Mouse (Mus musculus) c-Kit-positive CD71-positive TER-119-positive erythroid progenitor cells, embryonic 14.5 days (primary cell): Measurements from ENCODE around the gene Dclre1a.
"Not testable (repeated sequence)": the region's sequence is repeated elsewhere in the genome, so short reads cannot be mapped to it uniquely, and the experiment has no call there.

ENCODE experiments used
- DNase-seq: peaks from one replicate; pipeline ENCODE4 v3.0.0-alpha.2; 2013; ENCODE audit warnings: low spot score

Gene Dclre1a

GRCm38 (mm10) chr19:56548230-56549032 is 409 bp upstream of the Dclre1a start, which contains the start of gene Nhlrc2:
TSS of gene Nhlrc2 (plus strand) at chr19:56548261.
- peak; percentile 79 for DNase-seq

GRCm38 (mm10) chr19:56546031-56546430 is 2.0 kb downstream of the Dclre1a start:
- DNase-seq: no peak

DNA sequence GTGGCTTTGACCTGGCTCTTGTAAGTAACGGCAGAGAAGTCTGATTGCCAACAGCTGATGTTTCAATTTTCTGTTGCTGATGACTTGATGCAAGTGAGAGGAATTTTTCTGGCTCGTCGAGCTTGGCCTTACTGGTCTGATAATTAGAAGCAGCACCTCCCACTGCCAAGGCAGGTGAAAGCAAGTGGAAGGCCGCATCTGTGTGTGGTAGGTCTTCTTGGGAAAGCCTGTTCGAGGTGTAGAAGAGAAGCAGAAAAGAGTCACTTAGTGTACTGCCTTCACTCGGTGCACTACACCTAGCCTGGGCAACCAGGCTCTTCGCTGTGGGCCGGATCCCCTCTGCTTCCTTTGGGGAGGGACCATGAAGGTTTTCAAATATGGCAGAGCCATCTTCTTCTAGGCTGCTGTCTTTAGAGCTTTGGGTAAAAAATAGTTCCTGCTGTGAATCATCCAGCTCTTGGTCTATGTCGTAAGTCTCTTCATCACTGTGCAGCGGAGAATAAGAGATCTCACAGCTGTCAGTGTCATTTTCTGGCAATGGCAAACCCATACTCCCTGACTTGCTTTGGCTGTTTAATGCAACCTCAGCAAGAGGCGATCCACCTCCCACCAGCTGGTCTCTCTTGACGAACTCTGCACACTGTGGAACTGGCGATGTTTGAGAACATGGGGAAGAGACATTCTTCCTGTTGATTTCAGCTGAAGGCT is 3.2 kb downstream of the Dclre1a start:
- no peak for DNase-seq

- DNase-seq: no peak
These were observed 4.7 kb downstream of the Dclre1a start for GRCm38 (mm10) chr19:56543320-56543719.

DNA sequence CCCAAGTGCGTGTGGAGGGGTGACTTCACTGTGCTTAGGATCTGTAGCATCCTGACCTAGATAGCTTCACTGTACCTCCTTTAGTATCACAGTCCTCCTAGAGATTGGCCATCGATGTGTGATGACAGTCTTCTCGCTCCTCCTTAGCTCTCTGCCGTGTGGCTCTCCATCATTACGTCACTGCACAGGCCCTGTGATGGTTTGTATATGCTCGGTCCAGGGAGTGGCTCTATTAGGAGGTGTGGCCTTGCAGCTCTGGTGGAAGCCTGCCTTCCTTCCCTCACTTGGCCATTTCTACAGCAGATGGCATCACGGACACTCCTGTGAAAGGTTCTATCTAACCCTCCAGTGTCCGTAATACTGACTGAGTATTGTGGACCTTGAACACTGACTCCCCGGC is 12.3 kb downstream of the Dclre1a start:
- no peak for DNase-seq

DNA sequence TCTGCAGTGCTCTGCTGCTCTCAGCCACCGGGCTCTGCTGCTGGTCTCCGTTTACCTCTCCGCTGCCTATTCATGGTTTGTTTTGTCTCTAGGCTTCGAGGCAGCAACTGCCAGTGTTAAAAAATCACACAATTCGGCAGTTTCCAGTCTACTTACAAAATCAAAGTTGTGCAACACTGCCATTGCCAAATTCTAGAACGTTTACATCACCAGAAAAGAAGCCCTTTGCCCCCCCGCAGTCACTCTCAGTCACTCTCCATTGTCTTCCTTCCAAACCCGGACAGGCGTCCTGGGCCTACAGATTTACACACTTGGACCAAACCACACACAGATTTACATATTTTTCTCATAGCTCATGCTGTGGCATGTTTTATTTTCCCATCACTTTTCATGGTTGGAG is 13.0 kb downstream of the Dclre1a start:
- DNase-seq: no peak

DNA sequence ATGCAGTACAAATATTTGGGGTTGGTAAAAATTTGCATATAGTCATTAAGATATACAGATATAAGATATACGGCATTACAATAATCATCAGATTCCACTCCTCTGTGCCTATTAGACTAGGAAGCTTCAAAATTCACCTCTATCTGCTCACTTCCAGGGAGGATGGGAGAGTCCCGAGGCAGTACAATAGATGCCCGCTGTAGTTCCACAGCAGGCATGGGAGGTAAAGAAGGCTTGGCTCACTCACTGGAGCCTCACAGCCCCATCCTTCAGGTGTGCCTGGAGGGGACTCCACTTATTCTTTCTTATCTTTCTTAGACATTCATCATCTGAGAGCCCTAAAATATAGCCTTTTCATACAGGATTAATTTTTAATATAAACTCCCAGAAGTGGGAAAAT is 13.7 kb downstream of the Dclre1a start:
- DNase-seq: no peak

- no peak for DNase-seq
These were observed 14.5 kb downstream of the Dclre1a start for GRCm38 (mm10) chr19:56533291-56534071.

DNA sequence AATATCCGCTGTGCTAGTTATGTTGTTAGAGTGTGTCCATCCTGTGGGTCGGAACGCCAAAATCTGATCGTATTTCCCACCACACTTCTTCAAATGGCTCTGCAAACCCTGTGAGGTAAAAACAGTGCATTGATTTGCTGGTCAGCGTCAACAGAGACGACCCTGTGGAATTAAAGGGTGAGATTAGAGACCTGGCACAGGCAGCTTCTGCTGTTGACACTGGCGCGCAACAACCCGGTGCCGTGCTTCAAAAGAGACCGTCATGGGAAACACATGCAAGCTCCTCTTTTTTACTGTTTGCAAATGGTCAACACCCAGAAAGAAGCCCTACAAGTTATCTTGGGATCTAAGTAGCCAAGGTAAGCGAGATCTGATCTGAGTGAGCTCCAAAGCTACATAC is 16.8 kb downstream of the Dclre1a start:
- DNase-seq: no peak

- not testable (repeated sequence) for DNase-seq
These were observed 17.5 kb downstream of the Dclre1a start for GRCm38 (mm10) chr19:56530529-56530928.

- not testable (repeated sequence) for DNase-seq
These were observed 28.6 kb downstream of the Dclre1a start for GRCm38 (mm10) chr19:56519408-56519807.

DNA sequence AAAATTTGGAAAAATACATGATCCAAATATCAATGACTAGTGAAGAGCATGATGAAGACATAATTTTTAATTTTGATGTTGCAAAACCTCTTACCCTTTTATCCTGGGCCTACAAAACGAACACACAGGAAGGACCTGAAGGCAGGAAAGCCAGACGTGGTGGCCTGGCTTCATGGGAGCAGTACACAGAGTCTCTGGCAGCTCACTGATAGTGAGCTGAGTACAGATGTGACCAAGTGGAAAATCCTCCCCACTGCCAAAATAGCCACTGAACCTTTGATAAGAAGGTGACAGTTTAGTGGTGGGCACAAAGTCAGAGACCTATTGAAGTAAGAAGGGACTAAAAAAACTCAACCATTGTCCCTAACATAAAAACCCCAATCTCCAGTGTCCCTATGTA is 34.5 kb downstream of the Dclre1a start:
- not testable (repeated sequence) for DNase-seq

- DNase-seq: not testable (repeated sequence)
These were observed 36.8 kb downstream of the Dclre1a start for GRCm38 (mm10) chr19:56511207-56511606.

DNA sequence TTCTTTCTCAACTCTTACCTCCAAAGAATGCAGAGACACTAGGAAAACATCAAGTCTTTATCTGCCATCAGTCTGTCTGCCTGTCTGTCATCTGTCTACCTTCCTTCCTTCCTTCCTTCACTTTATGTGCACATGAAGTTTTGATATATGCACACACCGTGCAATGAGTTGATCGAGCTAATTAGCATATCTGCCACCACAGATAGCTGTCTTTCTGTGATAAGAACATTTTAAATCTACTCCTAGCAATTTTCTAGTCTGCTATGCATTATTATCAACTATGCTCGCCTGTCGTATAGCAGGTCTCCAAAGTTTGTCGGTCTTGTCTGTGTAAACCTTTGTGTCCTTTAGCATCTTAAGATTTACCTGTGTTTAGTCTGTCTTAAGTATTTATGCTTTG is 44.5 kb downstream of the Dclre1a start:
- not testable (repeated sequence) for DNase-seq

- DNase-seq: not testable (repeated sequence)
These were observed 45.0 kb downstream of the Dclre1a start for GRCm38 (mm10) chr19:56503069-56503468.

DNA sequence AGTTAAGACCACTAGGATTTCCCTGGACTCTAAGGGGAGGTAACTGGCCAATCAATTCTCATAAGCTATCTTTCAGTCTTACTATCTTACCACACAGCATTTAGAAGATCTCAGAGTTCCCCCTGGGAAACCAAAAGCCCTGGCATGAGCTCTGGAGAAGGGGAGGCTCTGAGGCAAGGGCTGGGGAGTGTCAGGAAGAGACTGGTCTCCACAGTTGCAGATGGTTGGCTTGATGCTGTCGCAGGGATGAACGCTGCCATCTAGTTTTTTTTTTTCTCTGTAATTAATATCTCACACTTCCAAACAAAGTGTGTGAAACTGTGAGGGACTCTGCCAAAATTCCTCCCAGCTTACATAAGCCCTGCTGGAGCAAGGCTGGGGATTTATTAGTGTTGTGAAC is 53.9 kb downstream of the Dclre1a start:
- not testable (repeated sequence) for DNase-seq

- no peak for DNase-seq
These were observed 58.4 kb downstream of the Dclre1a start for GRCm38 (mm10) chr19:56489601-56490000.

DNA sequence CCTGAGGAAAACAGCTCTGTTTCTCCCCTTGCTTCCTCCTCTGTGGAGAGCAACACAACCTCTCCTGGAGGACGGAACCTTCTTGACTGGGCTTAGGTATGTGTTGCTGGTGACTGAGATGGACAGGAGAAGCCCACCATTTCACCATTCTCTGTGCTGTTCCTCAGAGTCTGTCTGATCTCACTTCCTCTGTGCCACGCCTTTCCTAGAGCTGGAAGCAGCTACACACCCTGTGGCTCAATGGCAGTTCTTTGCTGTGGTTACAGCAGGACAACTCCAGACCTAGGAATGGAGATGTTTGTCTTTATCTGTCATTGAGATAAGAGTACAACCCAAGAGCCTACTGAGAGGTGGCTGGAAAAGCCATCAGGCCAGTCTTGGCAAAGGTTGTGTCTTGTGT is 60.7 kb downstream of the Dclre1a start:
- DNase-seq: no peak

GRCm38 (mm10) chr19:56486926-56487325 is 61.1 kb downstream of the Dclre1a start:
- no peak for DNase-seq

GRCm38 (mm10) chr19:56485376-56486271 is 62.4 kb downstream of the Dclre1a start:
- no peak for DNase-seq

DNA sequence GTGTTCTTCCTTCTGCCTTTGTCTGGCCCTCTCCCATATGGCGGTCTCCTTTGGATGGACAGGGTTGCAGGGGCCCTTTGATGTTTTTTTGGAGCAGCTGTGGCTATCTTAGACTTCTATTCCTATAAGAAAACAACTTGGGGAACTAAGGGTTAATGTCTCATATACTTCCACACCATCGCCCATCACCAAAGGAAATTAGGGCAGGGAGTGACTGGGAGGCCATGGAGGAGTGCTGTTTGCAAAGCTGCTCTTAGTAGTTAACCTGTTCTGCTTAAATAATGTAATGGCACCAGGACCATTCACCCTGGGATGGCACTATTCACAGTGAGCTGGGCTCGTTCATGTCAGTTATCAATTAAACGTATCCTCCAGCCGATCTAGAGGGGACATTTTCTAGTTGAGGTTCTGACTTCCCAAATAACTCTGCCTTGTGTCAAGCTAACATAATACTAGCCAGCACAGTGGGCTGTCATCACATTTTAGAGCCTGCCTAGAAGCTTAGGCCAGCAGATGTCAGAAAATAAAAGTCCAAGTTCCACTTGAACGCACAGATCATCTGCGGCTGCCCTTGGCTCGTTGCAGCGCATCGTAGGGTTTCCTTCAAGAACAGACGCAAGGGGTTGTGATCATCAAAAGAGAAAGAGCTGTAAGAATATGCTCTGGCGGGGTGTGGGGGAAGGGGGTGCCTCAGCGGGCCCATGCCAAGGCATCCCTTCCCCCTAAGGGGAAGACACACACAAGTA is 63.2 kb downstream of the Dclre1a start:
- no peak for DNase-seq
